Mouse (Mus musculus) heart, adult 2 months (tissue): ENCODE measurements around the gene Sh3rf3.

Source experiments
- CTCF ChIP-seq: fragments of 200-600 bp; IDR thresholded peaks from 2 replicates; pipeline ENCODE4 v1.8.1; 2022; ENCODE audit warnings: antibody characterized with exemption, mild to moderate bottlenecking, moderate library complexity
- POLR2A ChIP-seq: fragments of 200-500 bp; IDR thresholded peaks from 2 replicates; pipeline ENCODE4 v1.6.1; 2011; ENCODE audit warnings: mild to moderate bottlenecking, low read depth, low read length, control low read depth; ENCODE audit not compliant: insufficient read depth

DNA sequence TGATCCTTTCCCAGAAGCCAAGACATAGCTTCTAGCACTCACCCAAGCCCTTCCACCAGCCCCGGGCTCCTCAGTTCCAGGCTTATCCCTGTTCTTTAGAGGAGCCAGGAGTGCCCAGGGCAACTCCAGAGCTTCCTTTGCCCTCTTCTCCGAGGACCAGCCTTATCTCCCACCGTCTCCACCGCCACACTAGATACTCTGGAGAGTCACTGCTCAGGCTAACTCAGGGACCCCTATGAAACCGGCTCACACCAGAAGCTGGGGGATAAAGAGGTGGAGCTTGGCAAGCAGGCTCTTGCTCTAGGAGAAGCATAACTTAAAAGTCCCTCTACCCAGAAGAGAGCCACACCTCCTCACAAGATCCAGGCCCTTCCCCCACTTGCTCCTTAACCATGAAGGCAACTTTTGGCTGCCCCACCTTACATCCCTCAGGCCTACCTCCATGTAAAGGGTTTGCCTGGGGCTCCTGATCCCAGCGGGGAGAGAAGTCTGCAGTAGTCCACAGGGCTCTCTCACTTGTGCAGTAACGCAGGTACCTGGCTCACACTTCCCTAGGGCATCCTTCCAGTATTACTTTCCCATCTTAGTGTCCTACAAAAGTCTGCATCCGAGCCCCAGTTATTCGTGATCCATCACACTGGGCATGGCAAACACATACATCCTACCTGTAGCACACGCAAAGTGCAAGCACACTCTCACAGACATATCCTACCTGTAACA is 337.9 kb downstream of the Sh3rf3 start:
- TF ChIP-seq POLR2A = no peak
- no peak for TF ChIP-seq CTCF
